Mouse (Mus musculus) midbrain, embryonic 10.5 days (tissue): Measurements from ENCODE around the gene Gm36864. TPM values are rescaled to one million over a fixed set of nuclear protein-coding genes. Genes with fewer than 3 reads are reported as not detected.
"Not testable (repeated sequence)": the region's sequence is repeated elsewhere in the genome, so short reads cannot be mapped to it uniquely, and the experiment has no call there.

Source experiments
- DNase-seq: peaks from one replicate; pipeline ENCODE4 v3.0.0-alpha.2; 2017; ENCODE audit warnings: low spot score
- H3K27ac ChIP-seq: fragments of 300-500 bp; sonication (generic); replicated peaks from 2 replicates; pipeline ENCODE4 v1.5.1; 2016; ENCODE audit warnings: mild to moderate bottlenecking
- H3K27me3 ChIP-seq: fragments of 300-500 bp; sonication (generic); 2 replicates; pipeline ENCODE4 v1.6.1; 2016; ENCODE audit warnings: low read depth, mild to moderate bottlenecking; ENCODE audit not compliant: poor library complexity, severe bottlenecking
- H3K36me3 ChIP-seq: fragments of 300-500 bp; sonication (generic); 2 replicates; pipeline ENCODE4 v1.6.1; 2016; ENCODE audit warnings: mild to moderate bottlenecking, moderate library complexity
- H3K4me1 ChIP-seq: fragments of 300-500 bp; sonication (generic); 2 replicates; pipeline ENCODE4 v1.6.1; 2016
- H3K4me3 ChIP-seq: fragments of 300-500 bp; sonication (generic); 2 replicates; pipeline ENCODE4 v1.5.1; 2016; ENCODE audit warnings: mild to moderate bottlenecking, moderate library complexity
- H3K9me3 ChIP-seq: fragments of 300-500 bp; sonication (generic); replicated peaks from 2 replicates; pipeline ENCODE4 v1.6.1; 2016; ENCODE audit warnings: mild to moderate bottlenecking
- WGBS: fragments of 180-500 bp; shearing (Covaris S2); methylation state at CpG from one replicate; pipeline ENCODE4 v1.1.7; 2016; 5-methylcytosine and 5-hydroxymethylcytosine counted together
- polyA plus RNA-seq: library from polyadenylated mRNA; unstranded; fragments of >200 nt; fragmentation: Nextera tagmentation; extraction: Ambion mirVana; gene quantifications from 2 replicates; pipeline ENCODE4 v1.2.1, GENCODE M21; 2016

The Gm36864 gene
- polyA plus RNA-seq, 1 experiment from 2014 or later, result 0.17 TPM

DNA sequence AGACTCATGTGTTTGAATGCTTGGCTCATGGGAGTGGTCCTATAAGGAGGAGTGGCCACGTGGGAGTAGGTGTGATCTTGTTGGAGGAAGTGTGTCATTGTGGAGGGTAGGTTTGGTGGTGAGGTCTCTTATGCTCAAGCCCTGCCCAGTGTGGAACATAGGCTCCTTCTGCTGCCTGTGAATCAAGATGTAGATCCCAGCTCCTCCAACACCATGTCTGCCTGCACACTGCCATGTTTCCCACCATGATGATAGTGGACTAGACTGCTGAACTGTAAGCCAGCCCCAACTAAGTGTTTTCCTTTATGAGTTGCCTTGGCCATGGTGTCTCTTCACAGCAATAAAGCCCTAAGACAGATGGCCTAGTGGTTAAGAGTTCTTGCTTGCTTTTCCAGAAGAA lies 8.1 kb downstream of the Gm36864 start:
- Histone ChIP-seq H3K36me3 (peaks cover 14% of the 10 kb centered on the region), H3K27ac (no peak overlapping the region), H3K4me3 (no peak overlapping the region), H3K27me3 (no peaks in the 10 kb centered on the region), H3K9me3 (no peaks in the 10 kb centered on the region; the same call in 1 of the 2 replicates), H3K4me1 (peaks cover 19% of the 10 kb centered on the region)
- 18% methylated on average over 1 of the region's 1 CpGs for WGBS
- DNase-seq, result no peak

GRCm38 (mm10) chr7:44246055-44246983 lies 10.3 kb downstream of the Gm36864 start, which contains the start of the genes 1700028J19Rik and 2410002F23Rik:
Gene 1700028J19Rik (minus strand): TSS chr7:44246695.
Gene 2410002F23Rik (plus strand): TSS chr7:44246722.
- Histone ChIP-seq H3K4me3 (peak within 1 kb of the TSS; percentile 73), H3K9me3 (no peaks in the 10 kb centered on the region), H3K36me3 (peaks cover 36% of the 10 kb centered on the region), H3K27ac (peak within 1 kb of the TSS; percentile 95), H3K4me1 (peaks cover 30% of the 10 kb centered on the region), H3K27me3 (no peaks in the 10 kb centered on the region)
- under 1% methylated on average over 62 of the region's 62 CpGs for WGBS
- DNase-seq, result peak; percentile 91

DNA sequence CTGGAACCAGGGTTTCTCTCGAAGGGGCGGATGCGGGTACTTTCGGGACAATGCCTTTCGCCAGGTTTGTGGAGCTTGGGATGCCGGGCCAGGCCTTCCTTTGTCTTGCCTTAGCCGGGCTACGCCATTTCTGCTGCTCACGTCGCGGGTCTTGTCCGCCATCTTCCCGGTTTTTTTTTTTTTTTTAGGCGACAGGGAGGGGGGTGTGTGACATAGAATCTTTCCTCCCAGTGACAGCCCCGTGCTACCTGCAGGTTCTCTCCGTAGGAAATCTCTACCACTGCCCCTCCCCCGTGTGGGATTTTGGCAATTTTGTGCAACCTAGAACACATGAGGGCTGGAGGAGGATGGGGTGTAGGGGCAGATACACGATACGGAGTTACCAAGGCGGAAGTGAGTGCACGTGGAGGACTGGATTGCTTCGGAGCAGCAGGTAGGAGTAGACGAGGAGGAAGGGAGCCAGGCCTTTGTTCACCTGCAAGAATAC lies 11.1 kb downstream of the Gm36864 start:
- Histone ChIP-seq H3K27me3 (no peaks in the 10 kb centered on the region), H3K27ac (peak overlapping the region; percentile 95), H3K4me3 (peak overlapping the region; percentile 73), H3K36me3 (peaks cover 43% of the 10 kb centered on the region), H3K9me3 (no peaks in the 10 kb centered on the region), H3K4me1 (peaks cover 30% of the 10 kb centered on the region)
- no peak for DNase-seq
- under 1% methylated on average over 23 of the region's 23 CpGs for WGBS

DNA sequence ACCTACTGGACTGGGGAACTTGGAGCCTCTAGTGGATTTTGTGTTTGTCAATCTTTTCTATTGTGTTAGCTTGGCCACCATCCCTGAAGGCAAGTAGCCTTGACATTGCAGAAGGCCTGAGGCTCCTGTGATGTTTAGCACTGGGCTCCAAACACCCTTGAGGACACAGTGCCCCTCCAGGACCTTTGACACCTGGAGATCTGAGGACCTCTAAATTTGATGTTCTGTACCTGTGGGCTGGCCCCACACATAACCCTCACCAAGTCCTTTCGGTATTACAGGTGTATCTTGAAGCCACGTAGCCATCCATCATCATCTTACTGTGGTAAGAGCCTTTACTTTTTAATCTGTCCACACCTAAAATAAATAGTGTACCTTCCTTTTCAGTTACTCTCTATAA lies 12.0 kb downstream of the Gm36864 start:
- WGBS, result 92% methylated on average over 2 of the region's 2 CpGs
- DNase-seq, result no peak
- Histone ChIP-seq H3K4me1 (peaks cover 30% of the 10 kb centered on the region), H3K27ac (no peak overlapping the region), H3K9me3 (no peaks in the 10 kb centered on the region), H3K4me3 (peak overlapping the region; percentile 73), H3K36me3 (peaks cover 53% of the 10 kb centered on the region), H3K27me3 (no peaks in the 10 kb centered on the region)

- Histone ChIP-seq H3K27me3 (no peaks in the 10 kb centered on the region), H3K27ac (no peak overlapping the region), H3K4me1 (peaks cover 30% of the 10 kb centered on the region), H3K36me3 (peaks cover 65% of the 10 kb centered on the region), H3K4me3 (0 out of 2 replicates have a peak overlapping the region, but pooled peaks have one; percentile 73), H3K9me3 (no peaks in the 10 kb centered on the region)
- 91% methylated on average over 4 of the region's 4 CpGs for WGBS
- no peak for DNase-seq
Observed at GRCm38 (mm10) chr7:44249248-44249647, 13.3 kb downstream of the Gm36864 start.

DNA sequence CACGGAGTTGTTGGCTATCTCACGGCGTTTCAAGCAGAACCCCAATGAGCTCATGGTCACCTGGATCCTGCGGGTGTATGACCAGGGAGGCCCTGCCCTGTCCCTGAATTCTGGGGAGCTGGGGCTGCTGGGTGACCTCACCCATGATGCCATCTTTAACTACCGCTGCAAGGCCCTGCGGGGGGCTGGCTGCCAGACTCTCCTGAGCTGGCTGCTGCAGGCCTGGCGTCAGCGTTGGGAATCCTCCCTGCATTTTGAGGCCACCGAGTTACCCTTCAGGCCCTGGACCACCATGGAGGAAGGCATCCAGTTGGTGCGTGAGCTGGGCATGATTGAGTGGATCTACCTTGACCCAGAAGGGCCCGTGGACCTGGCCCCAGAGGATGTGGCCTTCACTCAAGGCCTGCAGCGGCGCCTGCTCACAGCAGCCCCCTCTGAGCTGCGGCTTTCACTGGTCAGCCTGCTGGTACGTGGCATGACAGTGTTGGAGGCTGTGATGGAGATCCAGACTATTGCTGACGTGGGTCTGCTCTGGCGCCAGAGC lies 14.8 kb downstream of the Gm36864 start:
- H3K27ac ChIP-seq, H3K9me3 ChIP-seq, DNase-seq, H3K4me3 ChIP-seq, H3K27me3 ChIP-seq: not testable (repeated sequence)
- 92% methylated on average over 17 of the region's 17 CpGs for WGBS
- Histone ChIP-seq H3K4me1 (peaks cover 21% of the 10 kb centered on the region), H3K36me3 (peaks cover 73% of the 10 kb centered on the region)

DNA sequence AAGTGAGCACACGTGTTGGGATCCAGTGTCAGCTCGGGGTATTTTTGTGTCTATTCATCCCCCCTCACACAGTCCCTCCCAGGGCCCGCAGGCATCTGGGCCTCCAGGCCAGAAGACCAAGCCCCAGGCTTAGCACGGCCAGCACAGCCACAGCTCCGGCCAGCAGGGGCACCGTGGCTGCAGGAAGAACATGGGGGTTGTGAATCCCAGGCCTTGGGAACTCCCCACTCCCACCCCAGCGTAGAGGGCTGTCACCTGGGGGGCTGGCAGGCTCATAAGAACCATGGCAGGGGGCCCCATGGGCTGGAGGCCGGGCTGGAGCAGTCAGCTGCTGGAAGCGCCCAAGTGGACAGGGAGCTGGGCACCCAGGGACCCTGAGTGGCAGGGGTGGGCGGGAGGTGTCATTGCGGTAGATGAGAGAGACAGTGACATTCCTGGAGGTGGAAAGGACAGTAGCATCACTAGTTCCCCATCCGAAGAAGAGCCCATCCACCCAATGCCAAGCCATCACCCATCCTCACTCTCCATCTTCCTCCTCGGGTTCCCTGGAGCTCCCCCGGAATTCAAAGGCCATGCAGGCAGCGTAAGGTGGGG lies 17.1 kb downstream of the Gm36864 start:
- no peaks in the 10 kb centered on the region for H3K9me3 ChIP-seq
- WGBS, result 72% methylated on average over 15 of the region's 15 CpGs
- H3K36me3 ChIP-seq, result peaks cover 68% of the 10 kb centered on the region
- no peak overlapping the region for H3K27ac ChIP-seq
- H3K4me3 ChIP-seq, result peak overlapping the region; percentile 0; the same call in 1 of the 2 replicates
- H3K4me1 ChIP-seq, result peaks cover 15% of the 10 kb centered on the region
- no peak for DNase-seq
- H3K27me3 ChIP-seq, result no peaks in the 10 kb centered on the region

DNA sequence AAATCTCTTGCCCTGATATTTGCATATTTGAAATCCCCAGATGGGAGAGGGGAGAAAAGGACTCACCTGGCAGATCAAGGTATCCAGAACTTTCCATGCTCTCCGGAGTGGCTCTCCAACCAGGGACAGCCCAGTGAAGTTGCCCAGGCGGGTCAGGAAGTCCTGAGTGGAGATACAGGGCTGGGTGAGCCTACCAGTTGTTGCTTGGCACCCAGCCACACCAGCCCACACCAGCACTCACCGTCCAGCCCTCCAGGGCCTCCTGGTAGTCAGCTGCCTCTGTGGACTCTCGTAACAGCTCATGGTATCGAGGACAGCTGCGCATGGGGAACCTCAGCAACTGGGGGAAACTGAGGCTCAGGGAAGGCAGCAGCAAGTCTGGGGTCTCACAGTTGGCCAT lies 19.0 kb downstream of the Gm36864 start:
- no peak overlapping the region for H3K27ac ChIP-seq
- H3K27me3 ChIP-seq, result no peaks in the 10 kb centered on the region
- H3K4me1 ChIP-seq, result peaks cover 2% of the 10 kb centered on the region; the same call in 1 of the 2 replicates
- no peak for DNase-seq
- no peaks in the 10 kb centered on the region for H3K9me3 ChIP-seq
- no peak overlapping the region for H3K4me3 ChIP-seq
- peaks cover 50% of the 10 kb centered on the region for H3K36me3 ChIP-seq
- 83% methylated on average over 6 of the region's 6 CpGs for WGBS

GRCm38 (mm10) chr7:44257278-44257677 lies 21.3 kb downstream of the Gm36864 start, which contains the start of gene Acp4:
Gene Acp4 (minus strand): TSS chr7:44257378.
- Histone ChIP-seq H3K4me1 (peaks cover 3% of the 10 kb centered on the region), H3K27me3 (peaks cover 21% of the 10 kb centered on the region), H3K4me3 (no peak within 1 kb of the TSS), H3K9me3 (no peaks in the 10 kb centered on the region), H3K27ac (no peak within 1 kb of the TSS), H3K36me3 (peaks cover 27% of the 10 kb centered on the region)
- DNase-seq, result no peak
- 83% methylated on average over 4 of the region's 4 CpGs for WGBS

DNA sequence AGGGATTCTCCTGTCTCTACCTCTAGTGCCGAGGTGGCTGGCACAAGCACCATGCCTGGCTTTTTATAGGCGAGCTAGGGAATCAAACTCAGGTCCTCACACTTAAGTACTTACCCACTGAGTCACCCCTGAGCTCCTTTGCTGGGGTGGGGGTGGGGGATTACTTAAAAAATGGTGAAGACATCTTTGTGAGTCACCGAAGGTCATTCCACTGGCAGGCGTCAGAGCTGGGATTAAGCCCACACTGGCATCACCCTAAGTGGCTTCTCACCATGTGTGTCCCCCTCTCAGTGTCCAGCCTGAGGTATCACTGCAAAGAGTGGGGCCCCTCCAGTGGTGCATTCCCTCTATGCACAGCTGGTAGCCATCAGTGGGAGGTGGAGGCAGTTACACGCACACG lies 24.4 kb downstream of the Gm36864 start:
- Histone ChIP-seq H3K27ac (no peak overlapping the region), H3K9me3 (no peaks in the 10 kb centered on the region), H3K4me3 (no peak overlapping the region), H3K27me3 (peaks cover 47% of the 10 kb centered on the region), H3K4me1 (peaks cover 10% of the 10 kb centered on the region), H3K36me3 (no peaks in the 10 kb centered on the region)
- WGBS, result 73% methylated on average over 6 of the region's 6 CpGs
- DNase-seq, result no peak

DNA sequence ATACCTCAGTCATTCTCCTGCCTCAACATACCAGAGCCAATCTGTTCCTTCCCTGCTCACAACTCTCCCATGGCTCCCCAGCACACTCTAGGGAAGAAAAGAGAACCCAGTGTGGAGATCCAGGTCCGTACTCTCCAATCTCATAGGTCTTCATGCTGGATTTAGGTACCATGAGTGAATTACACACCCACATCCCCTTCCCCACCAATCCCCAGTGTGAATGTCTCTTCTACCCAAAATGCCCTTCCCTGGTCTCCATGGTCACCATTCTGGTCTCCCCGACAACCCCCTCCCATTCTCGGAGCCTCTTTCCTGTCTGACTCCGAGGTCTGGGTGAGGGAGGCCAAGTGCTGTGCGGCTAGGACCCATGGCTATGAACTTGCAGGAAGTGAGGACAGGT lies 25.2 kb downstream of the Gm36864 start, which contains the start of gene Gm15517:
Gene Gm15517, plus strand, starts transcription at position 301 of the 400 bp plus-strand sequence.
- DNase-seq, result no peak
- Histone ChIP-seq H3K4me1 (peaks cover 10% of the 10 kb centered on the region), H3K27me3 (peaks cover 50% of the 10 kb centered on the region), H3K27ac (no peak within 1 kb of the TSS), H3K9me3 (no peaks in the 10 kb centered on the region), H3K36me3 (no peaks in the 10 kb centered on the region), H3K4me3 (no peak within 1 kb of the TSS)
- WGBS, result 61% methylated on average over 5 of the region's 5 CpGs

DNA sequence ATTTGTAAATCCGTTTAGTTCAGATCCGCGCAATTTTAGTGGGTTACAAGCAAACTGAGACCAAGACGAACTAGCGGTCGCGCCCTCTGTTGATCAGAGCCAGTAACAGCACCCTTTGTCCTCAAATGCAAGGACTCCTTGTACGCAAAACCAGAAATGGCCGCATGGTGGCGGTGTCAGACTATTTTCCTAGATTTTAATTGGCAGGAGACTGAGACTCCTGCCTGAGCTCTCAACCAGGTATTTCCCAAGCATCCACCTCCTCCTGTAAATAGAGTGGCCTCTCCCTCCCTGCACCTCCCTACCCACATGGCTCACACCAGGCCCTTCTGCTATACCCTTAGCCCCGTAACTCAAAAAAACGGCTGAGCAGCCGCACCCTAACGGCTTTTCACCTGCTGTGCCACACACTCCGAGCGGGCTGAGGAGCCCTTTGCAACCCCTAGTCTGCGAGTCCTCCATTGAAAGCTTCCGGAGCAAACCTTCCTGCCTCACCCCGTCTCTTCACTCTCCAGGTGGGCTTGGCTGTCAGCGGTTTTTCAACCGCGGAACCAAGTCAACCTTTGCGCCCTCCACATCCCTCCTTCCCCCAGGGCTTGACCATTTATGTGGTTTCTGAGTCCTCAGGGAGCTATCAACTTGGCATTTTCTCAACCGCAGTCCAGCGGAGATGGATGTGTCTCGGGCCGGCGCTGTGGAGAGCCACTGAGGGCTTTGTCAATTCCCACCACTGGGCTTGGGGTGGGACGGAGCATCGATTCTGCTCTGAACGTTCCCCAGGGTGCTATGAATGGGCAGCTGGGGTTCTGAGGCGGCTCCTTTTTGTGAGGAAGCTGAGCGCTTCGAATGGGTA lies 27.0 kb downstream of the Gm36864 start:
- 3% methylated on average over 34 of the region's 34 CpGs for WGBS
- DNase-seq, result peak; percentile 94
- Histone ChIP-seq H3K4me1 (peaks cover 10% of the 10 kb centered on the region), H3K9me3 (no peaks in the 10 kb centered on the region), H3K4me3 (peak overlapping the region; percentile 41), H3K27ac (peak overlapping the region; percentile 42; the same call in 1 of the 2 replicates), H3K36me3 (no peaks in the 10 kb centered on the region), H3K27me3 (peaks cover 51% of the 10 kb centered on the region)
